Mouse (Mus musculus) testis, adult 2 months (tissue): ENCODE data around the gene BC055324.

Experiments used
- CTCF ChIP-seq: fragments of 200-500 bp; IDR thresholded peaks from 2 replicates; pipeline ENCODE4 v1.5.1; 2012; ENCODE audit warnings: low read depth, mild to moderate bottlenecking, inconsistent platforms, low read length, moderate library complexity; ENCODE audit not compliant: control insufficient read depth, insufficient read depth, insufficient replicate concordance
- POLR2A ChIP-seq: fragments of 200-500 bp; IDR thresholded peaks from 2 replicates; pipeline ENCODE4 v1.6.1; 2012; ENCODE audit warnings: low read depth, mild to moderate bottlenecking, inconsistent platforms, low read length, moderate library complexity; ENCODE audit not compliant: control insufficient read depth

DNA sequence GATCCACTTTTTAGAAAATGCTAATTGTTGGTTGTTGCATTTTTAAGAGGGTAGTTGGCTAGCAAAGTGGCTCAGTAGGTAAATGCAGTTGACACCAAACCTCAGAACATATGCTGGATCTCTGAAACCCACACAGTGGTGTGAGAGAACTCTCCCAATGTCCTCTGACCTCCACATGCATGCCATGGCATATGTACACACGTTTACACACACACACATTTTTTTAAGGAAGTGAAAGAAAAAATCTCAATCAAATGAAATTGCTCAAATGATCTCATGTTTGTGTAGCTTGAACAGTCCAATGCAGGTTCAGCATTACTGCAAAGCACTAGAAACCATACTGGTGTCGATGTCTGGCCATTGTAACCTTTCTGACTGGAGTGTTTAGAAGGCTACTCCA lies 95.0 kb downstream of the BC055324 start:
- no peak for TF ChIP-seq CTCF
- no peak for TF ChIP-seq POLR2A
